Mouse (Mus musculus): ENCODE results near the gene Ankrd35. TPM values are rescaled to one million over a fixed set of nuclear protein-coding genes. Genes with fewer than 3 reads are reported as not detected.
A peak's percentile ranks its signal among the peaks of the same experiment; 100 is the strongest.
"Not testable (repeated sequence)": the region's sequence is repeated elsewhere in the genome, so short reads cannot be mapped to it uniquely, and the experiment has no call there.

The Ankrd35 gene
- polyA plus RNA-seq, 1 experiment from 2014 or later: 0.14 TPM

- Histone ChIP-seq H3K9ac (replicated peaks; ENCODE audit: low read length) (no peak overlapping the region), H3K9me3 (replicated peaks; ENCODE audit: control insufficient read depth, low read length) (no peaks in the 10 kb centered on the region), H3K27me3 (ENCODE audit: control insufficient read depth, insufficient read depth, low read length) (no peaks in the 10 kb centered on the region; the same call in 1 of the 2 replicates), H3K27ac (replicated peaks; ENCODE audit: low read depth, low read length) (no peak overlapping the region), H3K4me3 (ENCODE audit: low read depth, low read length) (no peak overlapping the region), H3K4me1 (ENCODE audit: control insufficient read depth, insufficient read depth, low read length) (no peaks in the 10 kb centered on the region), H3K36me3 (replicated peaks; ENCODE audit: control insufficient read depth, insufficient read depth, low read depth, low read length) (no peaks in the 10 kb centered on the region), H3K4me2 (ENCODE audit: low read depth, low read length) (no peak overlapping the region)
- no peak for ATAC-seq (replicated peaks; ENCODE audit: insufficient number of reproducible peaks, low FRiP score, low TSS enrichment, low read depth)
- 40% methylated on average over 3 of the region's 3 CpGs for WGBS
- no peak for DNase-seq (ENCODE audit: low spot score)
These were observed 5.8 kb downstream of the Ankrd35 start for GRCm38 (mm10) chr3:96675690-96676089.

- Histone ChIP-seq H3K4me3 (ENCODE audit: low read depth, low read length) (no peak overlapping the region), H3K4me2 (ENCODE audit: low read depth, low read length) (no peak overlapping the region), H3K9me3 (replicated peaks; ENCODE audit: control insufficient read depth, low read length) (no peaks in the 10 kb centered on the region), H3K36me3 (replicated peaks; ENCODE audit: control insufficient read depth, insufficient read depth, low read depth, low read length) (no peaks in the 10 kb centered on the region), H3K27me3 (ENCODE audit: control insufficient read depth, insufficient read depth, low read length) (no peaks in the 10 kb centered on the region; the same call in 1 of the 2 replicates), H3K9ac (replicated peaks; ENCODE audit: low read length) (no peak overlapping the region), H3K27ac (replicated peaks; ENCODE audit: low read depth, low read length) (no peak overlapping the region), H3K4me1 (ENCODE audit: control insufficient read depth, insufficient read depth, low read length) (no peaks in the 10 kb centered on the region)
- DNase-seq (ENCODE audit: low spot score) (no peak), ATAC-seq (replicated peaks; ENCODE audit: insufficient number of reproducible peaks, low FRiP score, low TSS enrichment, low read depth) (no peak)
- WGBS: 66% methylated on average over 7 of the region's 7 CpGs
These were observed 8.5 kb downstream of the Ankrd35 start for GRCm38 (mm10) chr3:96678456-96678855.

GRCm38 (mm10) chr3:96679159-96679674, 9.3 kb downstream of the Ankrd35 start:
- Histone ChIP-seq H3K27ac (replicated peaks; ENCODE audit: low read depth, low read length) (no peak overlapping the region), H3K9ac (replicated peaks; ENCODE audit: low read length) (no peak overlapping the region), H3K4me3 (ENCODE audit: low read depth, low read length) (no peak overlapping the region), H3K4me2 (ENCODE audit: low read depth, low read length) (no peak overlapping the region), H3K36me3 (replicated peaks; ENCODE audit: control insufficient read depth, insufficient read depth, low read depth, low read length) (no peaks in the 10 kb centered on the region), H3K9me3 (replicated peaks; ENCODE audit: control insufficient read depth, low read length) (no peaks in the 10 kb centered on the region), H3K27me3 (ENCODE audit: control insufficient read depth, insufficient read depth, low read length) (peaks cover 4% of the 10 kb centered on the region; the same call in 1 of the 2 replicates), H3K4me1 (ENCODE audit: control insufficient read depth, insufficient read depth, low read length) (no peaks in the 10 kb centered on the region)
- DNase-seq (ENCODE audit: low spot score) (no peak), ATAC-seq (replicated peaks; ENCODE audit: insufficient number of reproducible peaks, low FRiP score, low TSS enrichment, low read depth) (no peak)
- WGBS: 26% methylated on average over 5 of the region's 5 CpGs

GRCm38 (mm10) chr3:96680269-96680956, 10.5 kb downstream of the Ankrd35 start:
- ATAC-seq (replicated peaks; ENCODE audit: insufficient number of reproducible peaks, low FRiP score, low TSS enrichment, low read depth) (no peak), DNase-seq (ENCODE audit: low spot score) (no peak)
- Histone ChIP-seq H3K27ac (replicated peaks; ENCODE audit: low read depth, low read length) (no peak overlapping the region), H3K9ac (replicated peaks; ENCODE audit: low read length) (no peak overlapping the region), H3K9me3 (replicated peaks; ENCODE audit: control insufficient read depth, low read length) (no peaks in the 10 kb centered on the region), H3K4me2 (ENCODE audit: low read depth, low read length) (no peak overlapping the region), H3K4me3 (ENCODE audit: low read depth, low read length) (no peak overlapping the region), H3K4me1 (ENCODE audit: control insufficient read depth, insufficient read depth, low read length) (no peaks in the 10 kb centered on the region), H3K36me3 (replicated peaks; ENCODE audit: control insufficient read depth, insufficient read depth, low read depth, low read length) (no peaks in the 10 kb centered on the region), H3K27me3 (ENCODE audit: control insufficient read depth, insufficient read depth, low read length) (peaks cover 5% of the 10 kb centered on the region; the same call in 1 of the 2 replicates)
- 16% methylated on average over 12 of the region's 12 CpGs for WGBS

GRCm38 (mm10) chr3:96683496-96683895, 13.6 kb downstream of the Ankrd35 start:
- no peak overlapping the region for H3K27ac ChIP-seq (replicated peaks; ENCODE audit: low read depth, low read length)
- WGBS: 83% methylated on average over 3 of the region's 3 CpGs
- H3K27me3 ChIP-seq (ENCODE audit: control insufficient read depth, insufficient read depth, low read length): peaks cover 5% of the 10 kb centered on the region; the same call in 1 of the 2 replicates
- H3K9ac ChIP-seq (replicated peaks; ENCODE audit: low read length): no peak overlapping the region
- H3K4me2 ChIP-seq (ENCODE audit: low read depth, low read length): no peak overlapping the region
- no peak overlapping the region for H3K4me3 ChIP-seq (ENCODE audit: low read depth, low read length)
- no peaks in the 10 kb centered on the region for H3K4me1 ChIP-seq (ENCODE audit: control insufficient read depth, insufficient read depth, low read length)
- DNase-seq (ENCODE audit: low spot score): no peak
- no peak for ATAC-seq (replicated peaks; ENCODE audit: insufficient number of reproducible peaks, low FRiP score, low TSS enrichment, low read depth)
- H3K9me3 ChIP-seq (replicated peaks; ENCODE audit: control insufficient read depth, low read length): no peaks in the 10 kb centered on the region
- no peaks in the 10 kb centered on the region for H3K36me3 ChIP-seq (replicated peaks; ENCODE audit: control insufficient read depth, insufficient read depth, low read depth, low read length)

- WGBS: 52% methylated on average over 17 of the region's 17 CpGs
- Histone ChIP-seq H3K4me3 (ENCODE audit: low read depth, low read length) (peak overlapping the region; percentile 14; the same call in 1 of the 2 replicates), H3K9me3 (replicated peaks; ENCODE audit: control insufficient read depth, low read length) (no peaks in the 10 kb centered on the region), H3K9ac (replicated peaks; ENCODE audit: low read length) (no peak overlapping the region), H3K4me1 (ENCODE audit: control insufficient read depth, insufficient read depth, low read length) (no peaks in the 10 kb centered on the region), H3K36me3 (replicated peaks; ENCODE audit: control insufficient read depth, insufficient read depth, low read depth, low read length) (no peaks in the 10 kb centered on the region), H3K4me2 (ENCODE audit: low read depth, low read length) (peak overlapping the region; percentile 30; the same call in 1 of the 2 replicates), H3K27ac (replicated peaks; ENCODE audit: low read depth, low read length) (no peak overlapping the region), H3K27me3 (ENCODE audit: control insufficient read depth, insufficient read depth, low read length) (peaks cover 5% of the 10 kb centered on the region; the same call in 1 of the 2 replicates)
- ATAC-seq (replicated peaks; ENCODE audit: insufficient number of reproducible peaks, low FRiP score, low TSS enrichment, low read depth): no peak
- DNase-seq (ENCODE audit: low spot score): no peak
These were observed 14.4 kb downstream of the Ankrd35 start for GRCm38 (mm10) chr3:96684151-96684821.

GRCm38 (mm10) chr3:96684822-96685156, 14.9 kb downstream of the Ankrd35 start:
- Histone ChIP-seq H3K27me3 (ENCODE audit: control insufficient read depth, insufficient read depth, low read length) (peaks cover 5% of the 10 kb centered on the region; the same call in 1 of the 2 replicates), H3K4me2 (ENCODE audit: low read depth, low read length) (peak overlapping the region; percentile 30), H3K4me3 (ENCODE audit: low read depth, low read length) (peak overlapping the region; percentile 14), H3K9ac (replicated peaks; ENCODE audit: low read length) (peak overlapping the region; percentile 19; the same call in 1 of the 2 replicates), H3K4me1 (ENCODE audit: control insufficient read depth, insufficient read depth, low read length) (no peaks in the 10 kb centered on the region), H3K27ac (replicated peaks; ENCODE audit: low read depth, low read length) (no peak overlapping the region), H3K9me3 (replicated peaks; ENCODE audit: control insufficient read depth, low read length) (no peaks in the 10 kb centered on the region), H3K36me3 (replicated peaks; ENCODE audit: control insufficient read depth, insufficient read depth, low read depth, low read length) (no peaks in the 10 kb centered on the region)
- ATAC-seq (replicated peaks; ENCODE audit: insufficient number of reproducible peaks, low FRiP score, low TSS enrichment, low read depth) (no peak), DNase-seq (ENCODE audit: low spot score) (no peak)
- WGBS: 37% methylated on average over 28 of the region's 28 CpGs

GRCm38 (mm10) chr3:96686057-96686456, 16.1 kb downstream of the Ankrd35 start:
- H3K4me1 ChIP-seq (ENCODE audit: control insufficient read depth, insufficient read depth, low read length); DNase-seq (ENCODE audit: low spot score); ATAC-seq (replicated peaks; ENCODE audit: insufficient number of reproducible peaks, low FRiP score, low TSS enrichment, low read depth); H3K9ac ChIP-seq (replicated peaks; ENCODE audit: low read length); H3K36me3 ChIP-seq (replicated peaks; ENCODE audit: control insufficient read depth, insufficient read depth, low read depth, low read length); H3K27me3 ChIP-seq (ENCODE audit: control insufficient read depth, insufficient read depth, low read length); H3K4me2 ChIP-seq (ENCODE audit: low read depth, low read length); H3K4me3 ChIP-seq (ENCODE audit: low read depth, low read length); H3K9me3 ChIP-seq (replicated peaks; ENCODE audit: control insufficient read depth, low read length); H3K27ac ChIP-seq (replicated peaks; ENCODE audit: low read depth, low read length): not testable (repeated sequence)
- 88% methylated on average over 5 of the region's 5 CpGs for WGBS

Data from embryonic facial prominence, embryonic 11.5 days (tissue).